Mouse (Mus musculus): ENCODE measurements around the gene Slc22a14.

GRCm38 (mm10) chr9:119167608-119168007 lies 197.7 kb downstream of the Slc22a14 start:
- TF ChIP-seq POLR2A (IDR thresholded peaks at IDR 0.05; ENCODE audit: low read depth, low read length) (no peak), CTCF (IDR thresholded peaks at IDR 0.05; ENCODE audit: extremely low read depth, insufficient read length, insufficient replicate concordance, low read depth, low read length) (no peak)
